Comparison of ENCODE assay signal across 33 mouse cellular contexts in genomic region chr6:64279927-64280326, GRCm38 (mm10).
"Had no signal": no experiment of that assay in that cellular context is flagged by ENCODE, and none has a peak within 500 bp of the region (broad histone marks: within the 10 kb centered on the region; RNA-seq: fewer than 3 reads in every experiment).

No protein-coding gene starts in this region.

- H3K36me3 ChIP-seq: heart, embryonic 10.5 days; heart, embryonic 12.5 days; heart, embryonic 13.5 days; heart, embryonic 15.5 days; hindbrain, embryonic 10.5 days; hindbrain, embryonic 13.5 days; hindbrain, embryonic 15.5 days; intestine, embryonic 15.5 days; kidney, embryonic 15.5 days had no signal

- H3K27me3 ChIP-seq: heart, embryonic 12.5 days; heart, embryonic 13.5 days; heart, embryonic 15.5 days; hindbrain, embryonic 13.5 days; hindbrain, embryonic 15.5 days; intestine, embryonic 15.5 days; kidney, embryonic 15.5 days had no signal

- H3K27ac ChIP-seq: heart, embryonic 10.5 days; heart, embryonic 13.5 days; heart, embryonic 15.5 days; hindbrain, embryonic 10.5 days; hindbrain, embryonic 13.5 days; hindbrain, embryonic 15.5 days; hindbrain, postnatal 0 days; intestine, embryonic 15.5 days; kidney, embryonic 15.5 days; kidney, postnatal 0 days; layer of hippocampus, adult 2 months; left cerebral cortex, adult 2 months had no signal

- H3K9ac ChIP-seq: heart, embryonic 12.5 days; heart, embryonic 13.5 days; heart, embryonic 15.5 days; hindbrain, embryonic 13.5 days; hindbrain, embryonic 15.5 days; intestine, embryonic 15.5 days; kidney, embryonic 15.5 days had no signal

- H3K4me1 ChIP-seq: heart, embryonic 10.5 days; heart, embryonic 12.5 days; heart, embryonic 15.5 days; hindbrain, embryonic 10.5 days; hindbrain, embryonic 13.5 days; hindbrain, embryonic 15.5 days; intestine, embryonic 15.5 days; kidney, embryonic 15.5 days had no signal

- H3K4me2 ChIP-seq: heart, embryonic 11.5 days; heart, embryonic 12.5 days; heart, embryonic 13.5 days; heart, embryonic 15.5 days; hindbrain, embryonic 13.5 days; hindbrain, embryonic 15.5 days; intestine, embryonic 15.5 days; kidney, embryonic 15.5 days had no signal

- DNase-seq: heart, postnatal 10 days; heart, postnatal 14 days; heart, postnatal 36 days; heart, postnatal 4 days; kidney, adult 11 months; kidney, adult 18-20 months; kidney, adult 2 months; kidney, adult 8-10 months; kidney, adult 9 months; kidney, postnatal 10 days; kidney, postnatal 14 days; kidney, postnatal 25 days; kidney, postnatal 4 days; layer of hippocampus, adult 9-11 months; layer of hippocampus, postnatal 36 days had no signal

- ATAC-seq: hindbrain, embryonic 16.5 days; hindbrain, postnatal 0 days; inflammation-experienced regulatory T-cells, adult 6 months; intestine, embryonic 15.5 days; intestine, embryonic 16.5 days; intestine, postnatal 0 days had no signal

- H3K9me3 ChIP-seq: heart, embryonic 10.5 days; heart, embryonic 12.5 days; heart, embryonic 13.5 days; heart, embryonic 15.5 days; hindbrain, embryonic 10.5 days; hindbrain, embryonic 13.5 days; hindbrain, embryonic 15.5 days; intestine, embryonic 15.5 days; kidney, embryonic 15.5 days had no signal

- H3K4me3 ChIP-seq: heart, embryonic 10.5 days; heart, embryonic 12.5 days; heart, embryonic 13.5 days; heart, embryonic 15.5 days; hindbrain, embryonic 10.5 days; hindbrain, embryonic 13.5 days; hindbrain, embryonic 15.5 days; intestine, embryonic 15.5 days; kidney, embryonic 15.5 days; layer of hippocampus, adult 2 months; left cerebral cortex, adult 2 months had no signal
